Mouse (Mus musculus): ENCODE measurements at regions not wholly inside any gene's neighbourhood (a gene's known extent, or its start where the extent isn't known, plus 50 kb on each side); places are given as distances from the start of the nearest gene placed in this dataset.

DNA sequence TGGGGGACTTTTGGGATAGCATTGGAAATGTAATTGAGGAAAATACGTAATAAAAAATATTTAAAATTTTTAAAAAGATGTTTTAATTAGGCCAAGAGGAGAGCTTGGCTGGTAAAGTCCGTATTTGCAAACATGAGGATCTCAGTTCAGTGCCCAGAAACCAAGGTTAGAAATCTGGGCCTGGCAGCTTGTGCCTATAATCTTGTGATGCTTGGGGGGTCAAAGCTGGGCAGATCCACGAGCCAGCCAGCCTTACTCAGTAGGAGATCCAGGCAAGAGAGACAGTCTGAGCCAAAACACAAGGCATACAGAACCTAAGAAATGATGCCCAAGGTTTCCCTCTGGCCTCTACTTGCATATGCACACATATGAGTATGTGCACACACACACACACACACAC is 54.1 kb upstream of the Cxadr start:
- DNase-seq (ENCODE audit: low spot score): no peak

DNA sequence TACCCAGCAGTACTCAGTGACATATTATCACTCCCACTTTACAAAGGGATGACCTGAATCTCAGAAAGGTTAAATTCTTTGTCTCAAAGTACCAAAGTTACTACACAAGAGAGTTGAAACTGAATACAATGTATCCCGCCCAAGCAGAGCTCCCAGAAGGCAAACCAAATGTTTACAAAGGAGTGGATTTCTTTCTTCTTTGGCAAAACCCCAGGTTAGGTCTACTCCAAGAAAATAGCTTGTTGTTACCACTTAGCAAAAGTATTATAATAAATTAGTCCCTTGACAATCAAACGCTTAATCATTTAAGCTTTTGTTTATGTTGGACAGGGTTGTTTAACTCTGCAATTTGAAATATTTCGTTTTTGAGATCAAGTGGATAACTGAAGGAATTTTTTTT is 58.6 kb upstream of the Cxadr start:
- no peak for DNase-seq (ENCODE audit: low spot score)

DNA sequence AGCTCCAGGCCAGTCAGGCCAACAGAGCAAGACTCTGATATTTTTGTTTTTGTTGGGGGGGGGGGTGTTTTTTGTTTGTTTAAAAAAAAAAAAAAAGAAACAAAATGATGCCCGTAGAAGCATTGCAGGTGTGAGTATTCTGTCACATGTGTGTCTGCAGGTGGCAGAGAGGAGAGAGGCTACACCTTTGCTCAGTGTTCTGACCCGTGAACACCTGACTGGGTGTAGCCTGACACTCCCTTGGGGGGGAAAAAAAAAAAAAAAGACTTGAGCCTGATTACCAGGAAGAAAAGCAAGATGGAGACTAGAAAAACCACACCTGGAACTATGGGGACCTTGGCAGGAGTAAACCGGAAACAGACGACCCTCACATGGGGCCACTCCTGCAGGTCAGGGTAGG is 61.1 kb upstream of the Cxadr start:
- DNase-seq (ENCODE audit: low spot score): no peak

DNA sequence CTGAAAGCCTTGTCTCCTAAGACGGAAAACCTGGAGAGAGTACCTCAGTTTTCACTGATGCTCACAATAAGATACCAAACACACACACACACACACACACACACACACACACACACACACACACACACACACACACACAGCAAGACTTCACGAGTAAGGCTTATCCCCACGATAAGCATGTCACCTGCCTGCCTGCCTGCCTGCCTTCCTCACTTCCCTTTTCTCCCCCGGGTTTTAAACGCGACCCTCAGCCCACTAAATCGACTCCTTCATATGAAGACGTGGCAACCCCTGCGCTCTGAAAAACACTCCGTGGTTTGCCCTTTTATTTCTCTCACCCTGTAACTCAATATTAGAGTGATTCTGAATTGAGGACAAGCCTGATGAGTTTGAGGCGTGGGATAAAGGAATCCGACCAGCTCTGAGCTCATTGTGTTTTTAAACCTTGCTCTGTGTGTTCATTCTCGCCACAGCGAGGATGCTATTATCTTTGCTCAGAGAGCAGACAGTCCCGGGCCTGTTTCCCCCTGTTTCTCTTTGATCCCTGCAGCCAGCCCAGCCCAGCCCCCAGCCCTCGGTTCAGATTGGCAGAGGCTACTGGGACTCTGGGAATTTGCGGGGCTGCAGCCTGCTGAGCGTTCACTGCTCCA is 63.1 kb upstream of the Cxadr start:
- no peak for DNase-seq (ENCODE audit: low spot score)

- no peak for DNase-seq (ENCODE audit: low spot score)
Observed at GRCm38 (mm10) chr16:78237641-78238051, 63.6 kb upstream of the Cxadr start.

DNA sequence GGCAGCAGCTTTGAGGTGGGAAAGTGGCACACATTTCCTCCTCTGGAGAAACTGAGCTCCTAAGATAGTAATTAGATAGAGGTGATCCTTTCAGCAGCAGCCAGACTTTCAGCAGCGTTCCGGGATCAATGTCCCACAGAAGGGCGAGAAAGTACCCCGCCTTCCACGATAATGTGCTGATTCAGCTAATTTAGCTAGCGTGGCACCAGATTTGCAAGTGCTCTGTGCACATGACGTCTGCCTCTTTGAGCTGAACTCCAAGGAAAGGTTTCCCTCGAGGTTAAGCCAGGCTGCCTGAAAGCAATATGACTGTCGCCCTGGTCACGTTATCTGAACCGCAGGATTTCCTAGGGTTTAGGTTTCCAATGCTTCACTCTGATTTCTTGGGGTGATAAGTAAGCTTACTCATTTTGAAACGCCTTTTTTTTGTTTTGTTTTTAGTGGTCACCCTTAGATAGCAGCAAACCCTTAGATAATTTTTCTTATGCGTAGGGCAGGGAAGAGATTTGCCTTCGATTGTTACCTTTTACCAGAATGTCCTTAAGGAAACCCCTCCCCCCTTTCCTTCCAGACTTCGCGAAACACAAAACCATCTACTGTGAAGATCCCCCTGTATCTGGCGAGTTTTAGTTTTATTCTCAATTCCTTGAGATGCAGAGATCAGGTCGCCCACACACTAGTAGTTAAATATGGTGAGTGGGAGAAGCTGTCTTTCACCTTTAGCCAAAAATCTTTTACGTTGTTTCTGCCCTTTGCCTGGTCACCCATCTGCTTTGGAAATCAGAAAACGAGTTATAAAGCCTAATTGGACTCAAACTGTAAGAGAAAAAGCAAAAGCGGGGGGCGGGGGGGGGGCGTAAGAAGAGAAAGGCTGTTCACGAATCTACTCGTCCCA is 64.3 kb upstream of the Cxadr start:
- DNase-seq (ENCODE audit: low spot score): peak; percentile 5

GRCm38 (mm10) chr16:78232205-78232604 is 69.1 kb upstream of the Cxadr start:
- no peak for DNase-seq (ENCODE audit: low spot score)

DNA sequence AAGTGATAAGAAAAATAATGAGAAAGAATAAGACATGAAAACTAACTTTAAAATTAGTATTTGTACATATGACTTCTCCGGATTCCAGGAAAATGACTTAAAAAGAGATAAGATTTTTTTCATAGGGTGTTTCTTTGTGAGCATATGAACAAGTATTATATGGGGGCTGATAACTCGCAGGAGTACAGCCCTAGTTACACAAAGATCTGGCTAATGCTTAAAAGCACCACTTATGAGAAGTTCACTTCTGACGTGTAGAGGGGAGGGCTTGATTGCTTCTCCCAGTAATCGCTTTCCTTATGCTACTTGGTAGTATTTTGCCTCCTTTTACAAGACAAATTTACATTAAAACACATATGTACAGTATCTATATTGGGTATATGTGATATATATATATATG is 72.3 kb upstream of the Cxadr start:
- DNase-seq (ENCODE audit: low spot score): no peak

- DNase-seq (ENCODE audit: low spot score): no peak
Observed at GRCm38 (mm10) chr16:78222377-78222776, 78.9 kb upstream of the Cxadr start.

- DNase-seq (ENCODE audit: low spot score): no peak
Observed at GRCm38 (mm10) chr16:78221781-78222180, 79.5 kb upstream of the Cxadr start.

DNA sequence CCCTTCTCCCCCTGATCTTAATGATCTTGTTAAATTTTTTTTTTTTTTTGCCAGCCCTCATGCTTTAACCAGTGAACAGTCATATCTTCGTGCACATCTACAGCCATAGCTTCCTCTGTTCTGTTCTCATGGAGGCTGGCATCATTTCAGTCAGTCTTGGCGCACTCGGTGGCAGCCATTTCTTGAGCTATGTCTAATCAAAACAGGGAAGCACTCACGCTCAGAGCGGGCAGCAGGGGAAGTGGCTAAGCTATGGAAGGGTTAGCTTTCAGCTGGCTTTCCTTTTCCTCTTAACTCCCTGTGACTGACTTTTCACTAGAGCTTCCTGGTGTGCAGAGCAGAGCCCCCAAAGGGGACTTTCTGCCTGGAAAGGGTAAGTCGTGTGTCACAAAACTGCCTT is 83.7 kb upstream of the Cxadr start:
- no peak for DNase-seq (ENCODE audit: low spot score)

- no peak for DNase-seq (ENCODE audit: low spot score)
Observed at GRCm38 (mm10) chr16:78216752-78217351, 84.4 kb upstream of the Cxadr start.

DNA sequence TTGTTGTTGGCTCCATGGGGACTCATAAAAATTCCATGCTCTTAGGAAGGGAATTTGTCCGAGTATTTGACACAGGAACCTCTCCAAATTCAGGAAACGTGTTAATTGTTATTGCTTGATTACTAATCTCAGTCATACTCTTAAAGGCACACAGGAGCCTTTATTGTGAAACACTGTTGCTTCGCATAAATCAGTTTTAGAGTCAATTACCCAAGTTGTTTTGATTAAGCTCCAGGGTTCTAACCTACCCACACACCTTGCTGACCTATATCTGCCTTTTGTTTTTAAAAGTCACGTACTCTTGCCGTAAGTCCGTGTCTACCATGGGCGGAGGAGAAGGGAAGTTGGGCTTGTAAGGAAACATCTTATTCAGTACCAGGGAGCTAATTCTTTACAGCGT is 89.6 kb upstream of the Cxadr start:
- DNase-seq (ENCODE audit: low spot score): no peak

DNA sequence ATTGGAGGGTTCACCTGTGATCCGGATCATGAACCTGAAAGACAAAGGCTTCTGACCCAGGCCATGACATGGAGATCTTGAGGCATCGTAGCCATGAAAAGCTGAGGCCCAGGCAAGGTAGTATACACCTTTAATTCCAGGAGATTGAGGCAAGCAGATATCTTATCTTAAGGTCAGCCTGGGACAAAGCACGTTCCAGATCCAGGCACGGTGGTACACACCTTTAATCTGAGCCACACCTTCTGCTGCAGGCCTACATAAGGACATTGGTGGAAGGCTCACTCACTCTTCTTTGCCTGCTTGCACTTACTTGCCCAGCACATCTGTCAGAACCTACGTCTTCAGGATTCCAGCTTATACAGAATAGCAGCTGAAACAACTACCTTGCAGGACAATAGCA is 93.0 kb upstream of the Cxadr start:
- DNase-seq (ENCODE audit: low spot score): no peak

GRCm38 (mm10) chr16:78204332-78204731 is 97.0 kb upstream of the Cxadr start:
- no peak for DNase-seq (ENCODE audit: low spot score)

DNA sequence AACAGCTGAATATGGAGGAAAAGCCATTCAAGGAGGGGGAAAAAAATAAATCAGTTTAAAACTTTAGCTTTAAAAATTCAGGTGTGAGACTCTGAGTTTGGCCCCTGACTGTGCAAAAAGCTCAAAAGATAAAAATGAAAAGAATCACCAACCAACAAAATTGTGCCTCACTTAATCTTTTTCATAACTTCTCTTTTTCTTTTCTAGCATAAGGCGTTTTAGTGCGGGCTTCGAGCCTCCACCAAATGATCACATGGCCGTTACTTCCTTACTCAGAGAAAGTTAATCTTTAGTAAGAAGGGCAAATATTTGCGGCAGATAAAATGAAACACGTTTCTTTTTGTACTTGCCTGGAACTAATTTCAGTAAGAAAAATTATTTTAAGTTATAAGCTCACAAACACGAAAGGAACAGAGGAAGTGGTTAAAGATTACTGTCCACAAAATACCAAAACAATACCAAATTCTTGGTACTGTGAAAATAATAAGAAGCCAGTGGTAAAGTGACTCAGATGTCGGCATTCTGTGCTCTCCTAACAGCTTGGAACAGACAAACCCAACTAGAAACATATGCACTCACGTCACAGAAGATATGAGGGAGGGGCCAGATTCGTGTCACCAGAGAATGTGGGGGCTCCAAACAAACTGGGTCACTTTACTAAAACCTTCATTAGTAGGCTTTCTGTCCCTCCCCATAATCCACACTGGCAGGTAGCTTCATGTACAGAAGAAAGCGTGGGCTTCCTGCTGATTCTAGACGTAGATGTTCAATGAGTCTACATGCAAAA is 101.1 kb upstream of the Cxadr start:
- DNase-seq (ENCODE audit: low spot score): peak; percentile 66

GRCm38 (mm10) chr16:78199252-78199651 is 102.0 kb upstream of the Cxadr start:
- peak; percentile 31 for DNase-seq (ENCODE audit: low spot score)

GRCm38 (mm10) chr16:78198642-78199121 is 102.6 kb upstream of the Cxadr start:
- peak; percentile 94 for DNase-seq (ENCODE audit: low spot score)

DNA sequence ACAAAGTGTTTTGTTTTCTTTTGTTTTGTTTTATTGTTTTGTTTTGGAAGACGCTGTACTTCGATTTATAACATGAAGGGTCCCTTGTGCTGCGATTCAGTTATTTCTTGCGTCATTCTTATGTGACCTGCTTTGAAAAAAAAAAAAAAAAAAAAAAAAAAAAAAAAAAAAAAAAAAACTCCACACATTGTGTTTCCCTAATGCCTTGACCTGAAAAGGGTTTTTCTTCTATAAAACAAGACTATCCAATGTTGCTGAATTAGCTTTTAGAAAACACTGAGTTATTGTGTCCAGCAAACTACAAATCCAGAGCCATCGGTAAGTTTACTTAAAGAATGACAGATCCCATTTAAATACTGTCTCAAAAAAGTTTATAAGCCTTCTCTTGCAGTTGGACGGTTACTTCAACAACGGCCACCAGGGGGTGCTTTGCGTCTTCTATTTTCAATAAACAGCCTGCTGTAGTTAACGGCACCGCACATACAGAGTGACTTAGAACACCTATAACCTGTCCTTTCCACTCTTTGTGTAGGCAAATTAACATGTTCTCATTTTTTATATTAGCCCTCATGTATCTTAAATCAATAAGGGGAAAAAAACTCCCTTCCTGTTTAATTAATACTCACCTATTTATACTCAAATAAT is 103.9 kb upstream of the Cxadr start:
- DNase-seq (ENCODE audit: low spot score): peak; percentile 83

DNA sequence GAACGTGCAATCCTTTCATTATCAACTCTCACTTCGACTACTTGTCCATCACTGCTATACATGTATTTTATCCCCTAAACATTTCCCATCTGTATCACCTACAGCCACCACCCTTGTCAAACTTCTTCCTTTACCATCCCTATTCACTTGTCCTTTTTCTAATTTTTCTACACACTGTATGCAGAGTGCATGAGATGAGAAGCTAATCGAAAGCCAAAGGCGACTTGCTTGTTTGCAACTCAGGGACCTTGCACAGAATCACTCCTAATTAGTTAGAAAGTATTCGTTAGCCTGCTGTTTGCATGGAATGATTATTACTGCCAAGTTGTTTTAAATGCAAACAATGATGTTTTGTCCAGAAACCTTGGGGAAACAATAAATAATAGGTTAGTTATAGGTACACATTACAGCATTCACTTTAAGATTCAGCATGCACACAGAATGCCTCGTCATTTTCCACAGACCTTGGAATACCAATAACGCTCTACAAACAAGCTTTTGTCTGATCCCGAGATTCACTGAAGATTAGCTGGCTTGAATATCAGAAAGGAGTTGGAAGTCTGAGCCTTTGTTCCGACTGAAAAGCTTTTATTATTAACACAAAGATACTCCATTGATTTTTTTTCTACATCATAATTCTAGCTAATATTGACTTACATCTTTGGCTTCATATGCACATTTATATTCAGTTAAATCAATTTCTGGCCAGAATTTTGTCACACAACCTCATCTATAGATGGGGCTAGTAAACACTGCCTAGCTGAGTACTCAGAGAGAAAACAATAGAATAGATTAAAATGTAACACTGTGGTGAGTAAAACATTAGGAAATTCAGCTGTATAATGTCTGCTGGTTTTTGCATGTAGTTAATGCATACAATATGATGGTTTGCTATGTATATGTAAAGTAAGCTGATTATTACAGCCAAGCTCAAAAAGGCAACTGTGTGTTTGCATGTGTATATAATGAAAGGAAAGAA is 130.4 kb upstream of the Cxadr start:
- no peak for DNase-seq (ENCODE audit: low spot score)

DNA sequence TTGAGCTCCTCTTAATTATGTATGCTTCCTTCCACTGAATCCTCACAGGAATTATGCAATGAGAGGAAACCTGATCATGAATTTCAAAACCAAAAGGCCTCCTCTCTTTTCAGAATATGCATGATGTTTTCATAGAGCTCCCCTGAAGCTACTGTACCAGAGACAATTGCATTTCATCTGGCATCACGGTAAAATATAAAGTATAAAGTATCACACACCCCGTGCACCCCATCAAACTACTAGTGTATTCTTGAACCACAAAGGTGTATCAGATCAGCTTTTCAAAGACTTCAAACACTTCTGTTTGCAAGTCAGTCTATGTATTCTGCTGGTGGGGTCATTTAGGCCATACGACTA is 144.4 kb upstream of the Cxadr start:
- DNase-seq (ENCODE audit: low spot score): no peak

Data from T-cell, adult 2 months (primary cell).